Mouse (Mus musculus) left cerebral cortex, postnatal 10 days (tissue): ENCODE measurements at regions not wholly inside any gene's neighbourhood (a gene's known extent, or its start where the extent isn't known, plus 50 kb on each side); places are given as distances from the start of the nearest gene placed in this dataset.
"Not testable (repeated sequence)": the region's sequence is repeated elsewhere in the genome, so short reads cannot be mapped to it uniquely, and the experiment has no call there.

Experiments used
- DNase-seq, 2 experiments: peaks; one replicate each; pipeline ENCODE4 v3.0.0; 2021 to 2022; ENCODE audit warnings: low spot score in 2 of 2, mixed read lengths in 1 of 2; ENCODE audit errors: extremely low spot score in 1 of 2
- intact Hi-C: fragments of 180-260 bp; cut with DNase I; formaldehyde crosslinking; loops from one replicate; pipeline ENCODE4 v1.15.1; 2025

DNA sequence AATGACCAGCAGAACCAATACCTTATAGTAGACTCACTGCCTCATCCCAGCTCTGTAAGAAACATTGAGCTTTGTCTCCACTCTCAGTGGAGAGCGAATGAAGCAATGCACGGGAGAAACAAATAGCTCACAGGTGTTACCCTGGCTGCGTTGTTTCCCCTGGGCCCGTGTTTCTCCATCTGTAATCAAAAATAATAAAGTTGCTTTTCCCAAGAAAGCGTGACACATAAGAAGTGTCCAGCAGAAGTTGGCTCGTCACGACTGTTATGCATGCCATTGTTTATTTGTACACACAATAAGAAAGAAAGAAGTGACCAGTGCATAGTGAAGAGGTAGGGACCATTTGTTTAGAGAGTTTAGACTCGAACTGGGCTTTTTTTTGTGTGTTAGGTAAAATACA is 171.3 kb upstream of the Frmd6 start:
- DNase-seq: no peak
- intact Hi-C loops: no loop called here

DNA sequence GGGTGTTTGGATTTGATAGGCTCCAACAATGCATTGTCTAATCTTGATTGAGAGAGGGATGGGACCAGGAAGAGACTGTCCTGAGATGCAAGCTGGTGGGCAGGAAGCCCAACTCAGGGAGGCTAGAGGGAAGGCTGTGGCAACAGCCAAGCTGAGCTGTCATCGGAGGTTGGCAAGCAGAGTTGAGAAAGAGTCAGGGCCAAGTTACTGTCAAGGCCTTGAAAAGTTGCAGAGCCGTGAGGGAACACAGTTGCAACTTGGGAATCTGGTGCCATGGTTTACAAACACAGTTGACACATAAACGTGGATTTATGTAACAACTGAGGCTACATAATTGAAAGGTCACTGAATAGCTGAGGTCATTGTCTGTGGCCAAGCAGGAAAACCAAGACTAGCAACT is 170.8 kb upstream of the Frmd6 start:
- intact Hi-C loops: no loop called here
- DNase-seq: peak in 1 of 2 experiments; percentile 30

DNA sequence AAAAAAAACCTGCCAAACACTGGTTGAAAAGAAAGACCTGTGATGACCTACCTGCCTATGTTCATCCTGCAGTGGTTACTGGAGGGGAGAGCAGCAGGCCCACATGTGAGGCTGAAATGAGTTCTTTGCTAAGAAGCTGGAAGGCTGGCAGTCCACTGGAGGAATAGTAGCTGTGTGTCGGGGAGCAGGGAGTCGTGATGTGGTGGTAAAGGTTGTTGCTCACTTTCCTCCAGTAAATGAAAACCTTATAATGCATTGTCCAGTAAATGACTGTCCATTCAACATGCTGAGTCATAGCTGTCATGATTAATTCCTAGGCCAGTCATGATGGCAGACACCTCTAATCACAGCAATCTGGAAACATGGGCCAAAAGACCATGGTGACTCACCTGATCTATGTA is 169.9 kb upstream of the Frmd6 start:
- intact Hi-C loops: no loop called here
- DNase-seq: no peak

DNA sequence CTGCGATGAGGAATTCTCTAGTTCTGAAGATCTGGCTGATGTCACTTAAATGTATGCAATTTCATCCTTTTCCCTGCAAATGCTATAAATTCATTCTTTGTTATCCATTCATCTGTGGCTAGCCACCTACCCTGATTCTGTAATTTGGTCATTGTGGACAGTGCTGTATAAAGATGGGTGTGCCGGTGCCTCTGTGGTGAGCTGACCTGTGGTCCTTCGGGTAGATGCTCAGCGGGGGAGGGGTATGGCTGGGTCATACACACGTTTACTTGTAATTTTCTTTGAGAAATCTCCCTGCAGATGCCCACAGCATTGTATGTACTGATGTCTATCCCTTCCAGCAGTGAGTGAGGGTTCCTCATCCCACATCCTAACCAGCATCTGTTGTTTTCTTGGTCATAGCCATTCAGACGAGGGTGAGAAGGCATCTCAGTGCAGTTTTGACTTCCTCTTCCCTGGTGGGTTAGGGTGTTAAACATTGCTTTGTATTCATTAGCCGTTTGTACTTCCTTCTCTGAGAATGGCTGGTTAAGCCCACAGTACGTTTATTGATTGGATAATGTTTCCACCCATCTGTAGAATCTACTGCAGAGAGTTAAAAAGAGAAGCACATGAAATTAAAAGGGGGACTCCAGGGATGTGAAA is 169.3 kb upstream of the Frmd6 start:
- no peak for DNase-seq
- intact Hi-C loops: no loop called here

DNA sequence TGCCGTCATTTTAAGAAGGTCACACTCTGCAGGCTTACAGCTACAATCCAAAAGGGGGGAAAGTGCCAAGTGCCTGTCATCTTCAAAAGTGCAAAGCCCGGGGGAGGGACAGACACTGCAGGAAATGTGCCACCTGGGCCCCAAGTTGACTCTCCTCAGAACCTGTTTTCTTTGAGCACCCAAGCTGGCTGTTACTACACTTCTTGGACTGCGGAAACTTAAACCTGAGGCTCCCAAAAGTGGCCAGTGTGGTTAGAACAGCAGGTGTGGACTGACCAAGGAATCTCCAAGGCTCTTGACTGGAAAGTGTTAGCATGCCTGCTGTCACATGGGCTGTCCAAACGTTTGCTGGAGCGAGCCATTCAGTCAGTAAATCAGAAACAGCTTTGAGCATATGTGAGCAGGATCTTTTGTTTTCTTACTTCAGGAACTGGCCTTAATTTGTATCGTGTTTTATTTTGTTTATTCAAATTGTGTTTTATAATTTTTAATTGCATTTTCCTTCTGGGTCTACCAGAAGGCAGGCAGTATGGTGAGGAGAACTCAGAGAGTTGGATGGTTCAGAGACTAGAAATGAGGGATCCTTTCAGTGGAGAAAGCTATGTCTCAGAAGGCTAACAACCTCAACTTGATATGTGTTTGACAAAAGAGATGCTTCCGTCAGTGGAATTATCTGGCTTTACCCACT is 168.4 kb upstream of the Frmd6 start:
- no peak for DNase-seq
- intact Hi-C loops: no loop called here

DNA sequence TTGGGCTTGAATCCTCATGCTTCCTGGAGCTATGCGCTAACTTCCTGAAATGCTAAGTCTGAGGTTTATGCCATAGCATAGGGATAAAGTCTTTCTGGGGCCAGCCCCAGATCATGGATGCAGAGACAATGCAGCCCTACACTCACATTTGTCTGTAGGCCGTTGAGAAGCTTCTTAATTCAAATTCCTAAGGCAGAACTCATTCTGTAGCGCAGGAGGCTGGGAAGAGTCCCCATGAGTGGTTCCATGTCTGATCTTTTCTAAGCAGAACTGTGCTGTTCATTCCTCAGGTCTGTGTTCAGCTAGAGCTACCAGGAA is 167.9 kb upstream of the Frmd6 start:
- no peak for DNase-seq
- intact Hi-C loops: no loop called here

DNA sequence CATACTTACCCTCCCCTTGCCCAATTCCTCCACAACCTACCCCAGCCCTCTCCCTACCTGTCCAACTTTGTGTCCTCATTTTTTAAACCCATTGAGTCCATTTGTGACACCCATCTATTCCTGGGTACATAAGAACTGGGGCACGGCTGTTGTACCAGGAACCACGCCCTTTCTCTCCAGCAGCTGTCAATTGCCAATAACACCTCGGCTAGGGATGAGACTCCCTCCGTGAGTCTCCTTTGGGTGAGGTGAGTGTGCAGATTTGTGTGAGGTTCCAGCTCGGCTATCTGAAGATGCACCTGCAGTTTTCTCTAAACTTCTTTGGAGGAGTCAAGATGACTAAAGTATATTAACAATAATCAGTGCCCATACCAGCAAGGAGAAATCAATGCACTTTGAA is 167.2 kb upstream of the Frmd6 start:
- intact Hi-C loops: no loop called here
- DNase-seq: no peak

DNA sequence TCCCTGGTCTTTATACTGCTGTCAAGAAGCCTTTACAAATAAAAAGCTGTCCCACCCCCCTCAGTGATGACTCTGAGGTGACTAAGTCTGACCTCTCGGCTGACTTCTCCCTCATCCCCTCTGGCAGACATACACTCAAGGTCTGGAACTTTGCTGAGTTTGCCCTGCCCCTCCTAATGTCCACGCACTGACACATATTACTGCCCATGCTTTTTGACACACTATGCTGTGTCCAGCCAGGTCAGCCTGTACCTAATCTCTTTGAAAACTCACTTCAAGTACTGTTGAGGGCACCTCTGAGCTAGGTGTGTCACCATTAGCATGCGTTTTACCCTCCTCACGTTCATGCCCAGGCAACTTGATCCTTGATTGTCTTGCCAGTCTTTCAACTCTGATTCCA is 164.9 kb upstream of the Frmd6 start:
- no peak for DNase-seq
- intact Hi-C loops: no loop called here

DNA sequence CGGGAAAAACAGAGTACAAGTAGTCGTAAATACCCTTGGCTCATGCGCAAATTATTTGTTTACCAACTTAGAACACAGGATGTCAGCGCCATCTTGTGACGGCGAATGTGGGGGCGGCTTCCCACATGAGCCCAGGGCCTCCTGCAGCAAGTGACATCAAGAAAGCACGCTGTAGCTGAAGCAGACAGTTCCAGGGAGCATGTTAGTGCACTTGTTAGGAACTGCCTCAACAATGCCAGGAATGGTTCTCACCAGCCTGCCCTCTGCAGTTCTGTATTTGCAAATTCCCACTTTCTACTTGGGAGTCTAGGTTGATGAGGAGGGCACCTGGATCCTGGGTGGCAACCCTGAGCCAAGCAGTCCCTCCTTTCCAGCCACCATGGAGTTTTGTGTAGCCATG is 157.2 kb upstream of the Frmd6 start:
- intact Hi-C loops, DNase-seq: not testable (repeated sequence)

DNA sequence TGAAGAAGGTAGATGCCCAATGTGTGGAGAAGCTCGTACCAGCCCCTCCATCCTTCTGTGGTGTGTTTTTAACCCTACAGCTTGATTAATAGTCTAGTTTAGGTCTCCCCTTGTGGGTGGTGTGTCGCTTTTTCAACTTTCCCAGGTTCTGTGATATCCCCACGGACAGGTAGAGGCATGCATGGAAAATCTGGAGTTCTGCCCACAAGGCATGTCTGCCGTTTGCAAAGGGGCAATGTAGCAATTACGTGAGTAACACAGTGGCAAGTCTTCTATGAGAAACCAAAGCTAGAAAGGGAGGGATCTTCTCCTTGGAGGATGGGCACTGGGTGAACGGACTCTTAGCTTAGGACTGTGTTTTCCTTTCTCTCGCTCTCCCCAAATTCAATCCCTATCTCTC is 153.2 kb upstream of the Frmd6 start:
- intact Hi-C loops: no loop called here
- DNase-seq: no peak

DNA sequence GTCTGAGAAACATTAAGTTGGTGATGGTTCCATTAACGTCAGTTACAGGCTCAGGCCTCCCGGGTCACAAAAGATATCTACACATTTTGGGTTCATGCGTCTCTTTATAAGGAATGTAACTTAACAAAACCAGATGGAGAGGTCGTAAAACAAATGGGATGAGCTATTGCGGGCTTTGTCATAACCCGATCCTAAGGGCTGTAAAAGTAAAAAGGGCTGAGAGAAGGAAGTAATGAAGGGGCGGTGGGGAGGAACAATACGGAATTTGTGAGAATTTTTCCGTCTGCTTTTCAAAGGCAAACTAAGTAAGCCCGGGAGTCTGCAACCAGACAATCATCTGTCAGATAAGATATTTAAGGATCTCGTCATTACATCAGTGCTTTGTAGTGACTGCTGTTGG is 152.1 kb upstream of the Frmd6 start:
- DNase-seq: no peak
- intact Hi-C loops: no loop called here

DNA sequence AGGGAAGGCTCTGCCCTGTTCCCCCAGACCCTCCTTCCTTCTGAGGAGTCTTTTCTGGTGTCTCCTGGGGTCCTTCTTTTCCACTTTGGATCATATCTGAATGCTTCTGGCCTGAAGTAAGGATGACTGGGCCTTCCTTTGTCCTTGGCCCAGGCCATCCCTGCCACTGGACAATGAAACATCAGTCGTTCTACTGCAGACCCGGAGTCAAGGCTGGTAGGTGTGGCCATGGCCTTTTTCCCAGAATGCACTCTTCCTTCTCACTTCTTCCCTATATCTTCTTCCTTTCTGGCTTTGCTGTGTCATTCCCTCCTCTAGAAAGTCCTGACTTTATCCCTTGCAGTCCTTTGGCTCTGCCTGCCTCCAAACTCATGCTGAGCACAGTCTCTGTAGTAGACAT is 151.2 kb upstream of the Frmd6 start:
- intact Hi-C loops: no loop called here
- DNase-seq: no peak

DNA sequence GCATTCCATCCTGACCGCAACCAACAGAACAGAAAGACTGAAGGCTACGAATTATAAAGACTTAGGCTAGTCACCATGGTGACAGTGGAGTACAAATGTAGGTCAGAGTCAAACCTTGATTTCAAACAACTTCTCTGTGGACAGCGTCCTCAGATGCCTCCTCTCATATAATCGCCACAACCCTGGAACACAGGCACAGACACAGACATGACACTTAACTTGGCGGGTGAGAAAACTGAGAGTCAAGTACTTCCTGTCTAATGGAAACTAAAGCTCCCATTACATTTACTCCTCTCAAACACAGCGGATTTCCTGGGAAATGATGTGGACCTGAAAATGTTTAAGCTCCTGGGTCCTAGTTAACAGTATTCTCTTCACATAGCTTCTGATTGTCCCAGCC is 149.5 kb upstream of the Frmd6 start:
- no peak for DNase-seq
- intact Hi-C loops: no loop called here

DNA sequence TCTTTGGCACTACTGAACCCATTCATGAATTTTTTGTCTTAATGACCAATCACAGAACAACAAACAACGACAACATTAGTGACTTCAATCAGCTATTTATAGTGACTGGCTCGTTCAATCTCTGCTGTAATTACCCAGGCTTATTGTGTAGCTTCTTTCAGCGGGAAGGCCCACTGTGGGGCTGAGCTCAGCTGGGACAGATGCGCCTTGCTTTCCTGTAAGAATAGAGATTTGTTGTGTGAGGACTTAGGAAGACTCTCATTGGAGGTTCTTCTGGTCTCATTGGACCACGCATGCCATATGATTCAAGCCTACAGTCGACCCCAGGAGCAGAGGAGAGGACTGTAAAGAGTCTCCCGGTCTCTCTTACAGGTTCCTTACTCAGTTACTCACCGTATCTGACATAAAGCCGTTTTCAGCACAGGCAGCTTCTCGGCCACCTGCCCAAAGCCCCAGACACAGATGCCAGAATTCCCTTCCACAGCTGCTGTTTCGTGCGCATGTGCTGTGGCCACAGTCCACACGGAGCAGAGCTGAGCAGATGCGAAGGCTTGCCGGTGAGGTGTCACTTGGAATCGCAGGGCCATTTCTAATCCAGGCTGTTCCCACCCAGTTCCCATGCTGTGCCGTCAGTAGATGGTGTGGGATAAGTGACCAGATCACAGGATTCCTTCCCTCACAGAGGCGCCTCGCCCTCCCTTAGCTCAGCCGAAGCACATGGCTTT is 145.5 kb upstream of the Frmd6 start:
- intact Hi-C loops: no loop called here
- DNase-seq: peak in 1 of 2 experiments; percentile 73

DNA sequence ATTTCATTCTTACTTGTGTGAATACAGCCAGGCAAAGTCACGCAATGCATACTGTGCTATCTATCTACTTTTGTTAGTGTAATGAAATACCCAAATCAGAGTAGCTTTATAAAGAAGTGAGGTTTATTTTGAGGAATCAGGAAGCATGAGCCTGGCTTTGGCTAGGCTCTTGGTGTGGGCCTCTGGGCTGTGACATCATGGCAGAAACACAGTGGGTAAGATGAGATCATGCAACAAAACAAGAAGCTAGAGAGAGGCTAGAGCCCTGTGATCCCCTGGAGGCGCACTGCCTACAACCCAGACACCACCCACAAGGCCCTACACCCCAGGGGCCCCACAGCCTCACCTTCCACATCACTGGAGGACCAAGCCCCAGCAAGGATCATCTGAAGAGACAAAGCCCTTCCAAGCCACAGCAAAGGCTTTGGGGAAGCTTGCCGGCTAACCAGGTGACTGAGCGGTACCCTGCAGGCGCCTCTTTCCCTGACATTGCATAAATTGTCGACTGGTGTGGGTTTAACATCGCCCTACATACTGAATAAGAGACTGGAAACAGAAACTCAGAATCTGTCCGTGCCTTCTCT is 143.8 kb upstream of the Frmd6 start:
- intact Hi-C loops: no loop called here
- DNase-seq: no peak

DNA sequence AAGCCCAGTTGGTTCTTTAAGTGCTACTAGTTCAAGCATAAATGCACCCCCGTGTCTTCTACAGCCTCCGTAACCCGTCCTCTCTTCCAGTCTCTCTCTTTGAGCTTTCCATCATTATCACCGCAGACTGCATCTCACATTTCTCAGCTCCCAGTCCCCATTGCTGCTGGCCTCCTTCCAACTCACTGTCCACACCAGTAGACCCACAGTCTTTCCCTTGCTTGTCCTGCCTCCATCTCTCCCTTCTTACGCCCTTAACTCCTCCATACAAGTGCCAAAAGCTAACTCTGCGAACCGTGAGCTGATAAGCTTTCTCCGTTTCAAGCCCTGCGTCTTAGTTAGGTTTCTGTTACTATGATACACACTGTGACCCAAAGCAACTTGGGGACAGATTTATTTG is 141.0 kb upstream of the Frmd6 start:
- intact Hi-C loops: no loop called here
- no peak for DNase-seq

DNA sequence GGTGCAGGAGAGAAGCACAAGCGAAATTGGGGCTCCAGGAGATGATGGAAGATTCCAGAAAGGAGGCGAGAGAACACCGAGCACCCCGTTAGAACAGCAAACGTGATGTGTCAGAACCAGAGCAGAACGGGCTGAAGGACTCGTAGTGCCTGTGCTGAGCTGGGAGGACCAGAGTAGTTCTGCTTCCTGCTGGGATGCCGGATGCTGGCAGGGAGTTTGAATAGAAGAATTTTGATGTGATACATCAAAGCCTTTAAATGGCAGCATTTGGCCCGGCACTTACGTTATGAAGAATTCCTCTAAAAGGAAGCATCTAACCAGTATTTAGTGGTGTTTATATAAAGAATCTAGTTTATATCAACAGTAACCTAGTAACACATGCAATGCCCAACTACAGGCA is 139.9 kb upstream of the Frmd6 start:
- intact Hi-C loops: no loop called here
- DNase-seq: peak in 1 of 2 experiments; percentile 82

DNA sequence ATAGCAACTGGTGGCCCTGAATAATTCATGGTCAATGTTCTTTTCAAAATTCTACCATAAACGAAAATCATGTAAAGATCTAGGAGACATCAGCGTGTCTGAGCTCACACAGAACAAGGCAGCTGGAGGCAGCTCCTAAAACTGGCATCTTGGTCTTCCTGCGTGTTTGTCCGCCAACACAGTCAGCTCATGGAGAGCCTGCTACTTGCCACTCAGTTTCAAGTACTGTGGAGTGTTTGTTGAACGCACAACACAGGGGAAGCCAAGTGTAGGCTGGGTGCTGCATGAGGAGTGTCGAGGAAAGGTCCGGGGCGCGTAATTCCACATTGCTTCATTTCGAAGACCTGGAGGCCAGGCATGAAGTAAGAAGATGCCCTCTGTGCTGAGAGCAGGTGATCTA is 139.0 kb upstream of the Frmd6 start:
- DNase-seq: no peak
- intact Hi-C loops: no loop called here

DNA sequence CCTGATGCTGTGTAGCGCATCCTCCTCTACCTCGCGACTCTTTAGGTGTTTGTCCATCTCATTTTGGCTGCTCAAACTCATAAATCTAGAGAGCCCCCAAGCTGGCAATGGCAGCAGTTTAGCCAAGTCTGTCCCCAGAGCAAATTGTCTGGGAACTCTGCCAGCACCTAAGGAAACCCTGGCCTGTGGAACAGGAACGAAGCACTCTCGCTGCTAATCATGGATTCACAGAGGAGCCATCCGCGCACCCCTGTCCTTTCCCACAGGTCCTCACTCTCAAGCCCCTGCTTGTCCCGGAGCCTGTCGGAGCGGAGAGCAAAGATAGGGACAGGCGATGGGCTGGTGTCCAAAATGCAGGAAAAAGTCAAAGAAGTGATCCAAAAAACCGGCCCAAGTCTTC is 138.3 kb upstream of the Frmd6 start:
- DNase-seq: peak in 1 of 2 experiments; percentile 51
- intact Hi-C loops: no loop called here

DNA sequence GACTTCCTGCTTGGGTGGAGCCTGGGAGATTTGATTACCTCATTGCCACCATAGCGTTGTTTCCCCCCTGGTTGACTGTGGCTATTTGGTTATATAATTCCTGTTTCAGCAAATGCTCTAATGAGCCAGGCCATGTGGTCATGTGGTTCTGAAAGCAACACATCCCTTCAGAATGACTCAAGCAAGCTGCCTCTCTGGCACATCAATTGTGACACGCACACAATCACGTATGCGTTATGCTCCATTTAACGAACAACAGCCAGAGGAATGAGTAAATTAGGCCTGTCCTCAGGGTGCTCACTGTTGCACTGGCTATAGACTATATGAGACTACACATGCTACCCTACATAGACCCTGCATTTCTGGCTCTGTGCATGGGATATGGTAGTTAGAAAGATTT is 130.2 kb upstream of the Frmd6 start:
- no peak for DNase-seq
- intact Hi-C loops: no loop called here
